Mouse (Mus musculus) lung, adult 18-20 months (tissue): ENCODE data around the gene Gm10097.

Experiments
- DNase-seq, 2 experiments: peaks; one replicate each; pipeline ENCODE4 v3.0.0; 2022; ENCODE audit warnings: mixed read lengths in 2 of 2

Gm10097 gene

DNA sequence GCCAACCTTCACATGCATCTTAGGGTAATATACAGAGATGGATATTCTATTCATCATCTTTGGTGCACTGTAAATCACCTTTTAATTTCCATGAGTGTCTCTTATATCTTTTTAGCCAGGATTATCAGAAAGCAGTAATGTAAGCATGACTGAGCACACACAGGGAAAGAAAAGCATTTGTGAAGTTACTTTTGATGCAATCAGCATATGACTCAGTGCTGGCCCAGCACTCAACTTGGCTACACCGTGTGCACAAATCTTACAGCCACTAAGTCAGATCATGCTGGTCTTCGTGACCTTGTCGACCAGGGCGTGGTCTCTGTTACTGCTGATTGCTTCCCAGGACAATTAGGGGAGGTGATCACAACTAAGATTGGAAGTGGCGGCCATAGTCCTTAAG, 16.8 kb downstream of the Gm10097 start:
- no peak for DNase-seq

DNA sequence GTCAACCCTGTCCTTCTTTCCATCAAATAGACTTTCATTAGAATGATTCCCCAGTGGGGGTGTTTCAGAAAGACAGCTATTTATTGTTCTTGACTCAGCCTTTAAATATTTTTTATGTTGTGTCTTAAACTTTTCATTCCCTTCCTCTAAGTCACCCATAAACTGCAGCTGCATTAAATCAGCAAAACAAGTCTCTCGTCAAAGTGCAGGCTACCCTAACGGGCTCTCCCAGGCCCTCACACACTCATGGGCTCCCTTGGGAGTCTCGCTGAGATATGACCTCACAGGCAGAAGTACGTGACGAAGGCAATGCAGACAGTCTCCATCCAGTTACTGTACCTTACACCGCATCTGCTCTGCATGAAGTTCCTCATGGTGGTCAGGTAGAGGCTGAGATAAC, 17.3 kb downstream of the Gm10097 start:
- no peak for DNase-seq

DNA sequence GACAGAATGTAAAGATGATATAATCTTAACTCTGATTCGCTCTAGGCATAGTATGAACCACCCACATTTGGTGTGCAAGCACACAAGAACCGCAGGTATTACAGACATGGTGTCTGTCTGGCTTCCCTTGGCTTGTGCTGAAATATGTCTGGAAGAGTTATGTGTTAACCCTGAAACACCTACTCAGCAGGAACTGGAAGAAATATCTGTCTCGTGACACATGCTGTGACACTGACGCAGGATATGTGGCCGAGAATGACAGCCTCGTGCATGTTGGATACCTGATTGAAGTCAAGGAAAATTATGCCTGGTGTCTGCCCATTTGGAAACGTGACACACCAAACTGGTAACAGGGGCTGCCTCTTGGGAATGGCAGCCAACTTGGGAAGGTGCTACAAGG, 18.3 kb downstream of the Gm10097 start:
- DNase-seq: no peak

DNA sequence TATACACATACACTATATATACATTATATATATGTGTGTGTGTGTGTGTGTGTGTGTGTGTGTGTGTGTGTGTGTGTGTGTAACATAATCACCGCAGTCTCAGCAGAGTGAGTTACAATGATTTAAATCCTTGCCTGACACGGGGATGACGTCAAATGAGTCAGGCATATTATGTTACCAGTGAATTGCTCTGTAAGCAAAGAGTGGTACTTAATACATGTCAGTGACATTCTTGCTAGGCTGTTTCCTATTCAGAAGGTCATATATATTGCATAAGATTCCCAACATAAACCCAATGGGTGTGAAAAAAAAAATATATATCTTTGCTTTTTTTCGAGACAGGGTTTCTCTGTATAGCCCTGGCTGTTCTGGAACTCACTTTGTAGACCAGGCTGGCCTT, 20.1 kb downstream of the Gm10097 start:
- DNase-seq: no peak

DNA sequence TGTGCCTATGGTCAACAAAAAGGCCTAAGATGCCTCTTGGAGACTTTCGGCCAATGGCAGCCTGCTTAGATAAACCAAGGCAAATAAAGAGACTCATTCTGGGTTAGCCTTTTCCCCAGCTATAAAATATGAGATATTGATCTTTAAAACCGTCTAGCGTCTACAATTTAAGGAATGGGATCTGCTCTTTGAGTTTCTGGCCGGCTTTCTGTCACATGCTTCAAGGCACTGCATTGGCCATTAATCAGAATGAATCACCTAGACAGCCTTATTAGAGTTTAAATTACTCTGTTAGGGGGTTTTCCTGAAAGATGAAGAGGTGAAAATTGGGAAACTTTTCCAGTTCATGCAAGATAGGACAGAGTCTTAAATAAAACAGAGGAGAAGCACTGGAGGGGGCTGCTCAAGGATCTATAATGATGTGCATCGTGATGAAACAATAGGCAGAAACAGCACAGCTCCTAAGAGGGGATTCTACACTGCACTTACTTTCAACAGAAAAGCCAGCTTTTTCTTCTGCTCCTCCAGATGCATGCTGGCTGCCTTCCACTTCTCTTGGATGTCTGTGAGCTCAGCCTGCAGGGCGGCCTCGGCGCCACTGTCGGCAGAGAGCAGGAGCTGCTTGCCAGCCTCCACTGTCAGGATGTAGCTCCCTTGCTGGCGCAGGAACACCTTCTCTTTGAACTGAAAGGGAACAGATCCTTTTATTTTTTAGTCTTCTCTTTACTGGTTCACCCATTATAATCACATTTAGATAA, 28.2 kb downstream of the Gm10097 start:
- DNase-seq: no peak

DNA sequence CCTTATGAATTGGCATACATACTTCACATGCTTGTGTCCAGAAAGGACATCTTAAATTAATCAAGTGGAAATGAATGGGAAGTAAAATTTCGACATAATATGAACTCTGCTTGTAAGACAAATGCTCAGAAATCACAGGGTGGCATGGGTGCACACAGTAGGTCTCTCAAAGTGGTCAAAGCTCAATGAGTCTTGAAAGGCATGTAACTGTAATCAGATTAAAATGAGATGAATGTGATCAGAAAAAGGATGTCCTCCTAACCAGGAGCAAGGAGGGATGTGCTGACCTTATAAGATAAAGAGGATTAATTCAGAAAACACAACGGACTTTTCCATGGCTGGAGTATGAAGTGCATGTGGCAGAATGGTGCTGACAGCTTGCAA, 28.8 kb downstream of the Gm10097 start:
- DNase-seq: no peak

DNA sequence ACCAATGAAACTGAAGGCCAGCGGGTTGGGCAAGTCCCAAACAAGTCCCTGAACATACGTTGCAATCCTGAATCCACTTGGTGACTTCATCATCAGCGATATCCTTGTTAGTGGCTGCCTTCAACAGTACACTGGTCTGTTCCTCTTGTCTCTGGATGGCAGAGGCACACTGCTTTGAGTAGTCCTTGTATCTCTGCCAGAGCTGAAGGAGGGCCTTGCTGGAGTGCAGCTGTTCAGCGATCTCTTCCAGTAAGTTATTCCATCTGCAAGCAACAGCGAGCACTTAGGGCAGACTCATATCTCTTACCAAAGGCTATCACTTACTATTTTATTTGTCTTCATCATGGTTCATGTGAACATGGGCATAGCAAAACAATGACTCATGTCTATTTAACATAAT, 41.8 kb downstream of the Gm10097 start:
- no peak for DNase-seq

DNA sequence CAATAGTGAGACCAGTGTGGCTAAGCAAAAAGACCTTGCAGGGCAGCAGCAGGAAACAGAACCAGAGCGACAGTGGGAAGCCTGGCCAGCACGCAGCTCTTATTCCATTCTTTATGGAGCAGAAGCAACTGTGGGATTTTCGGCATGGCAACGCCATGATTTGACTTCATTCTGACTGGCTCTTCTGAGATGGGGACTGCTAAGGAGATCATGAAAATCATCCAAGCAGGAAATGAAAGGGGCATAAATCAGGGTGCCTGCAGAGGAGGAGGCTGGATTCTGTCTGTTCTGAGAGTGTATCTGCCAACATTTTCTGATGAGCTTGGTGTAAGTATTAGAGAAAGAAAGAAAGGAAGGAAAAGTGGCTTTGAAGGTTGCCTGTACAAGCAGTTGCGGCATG, 47.2 kb downstream of the Gm10097 start:
- no peak for DNase-seq

DNA sequence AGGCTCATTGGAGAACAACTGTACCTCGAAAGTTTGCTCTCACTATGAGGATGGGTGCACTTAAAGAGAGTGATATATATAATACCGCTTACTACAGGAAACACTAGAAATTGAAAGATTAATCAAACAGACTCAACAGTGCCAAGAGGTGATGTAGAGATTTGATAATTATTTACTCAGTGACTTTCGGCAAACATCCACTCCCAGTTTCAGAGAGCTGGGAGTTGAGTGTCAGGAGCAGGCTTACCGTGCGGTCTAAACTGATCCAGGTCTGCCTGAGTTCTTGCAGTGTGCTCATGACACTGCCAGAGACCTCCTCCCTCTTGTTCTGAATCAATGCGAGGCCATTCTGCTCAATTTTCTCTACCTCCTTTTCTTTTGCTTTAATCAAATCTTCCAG, 47.7 kb downstream of the Gm10097 start:
- DNase-seq: no peak
